Mouse (Mus musculus) lung, postnatal 0 days (tissue): ENCODE results near the gene Vhl. TPM values are rescaled to one million over a fixed set of nuclear protein-coding genes. Genes with fewer than 3 reads are reported as not detected.
A peak's percentile ranks its signal among the peaks of the same experiment; 100 is the strongest.

Experiments used
- ATAC-seq: fragments of 200-750 bp; cut with Nextera tagmentation; 2 replicates; pipeline ENCODE4 v1.8.0; 2017; ENCODE audit warnings: moderate library complexity
- DNase-seq: peaks from one replicate; pipeline ENCODE4 v3.0.0-alpha.2; 2016; ENCODE audit warnings: low spot score
- H3K27ac ChIP-seq: fragments of 300-500 bp; sonication (generic); 2 replicates; pipeline ENCODE4 v1.5.1; 2014; ENCODE audit warnings: antibody characterized with exemption, mild to moderate bottlenecking, low read length, mixed read lengths
- H3K27me3 ChIP-seq: fragments of 300-500 bp; sonication (generic); replicated peaks from 2 replicates; pipeline ENCODE4 v1.6.1; 2014; ENCODE audit warnings: low read length, mixed read lengths; ENCODE audit not compliant: insufficient read depth
- H3K36me3 ChIP-seq: fragments of 300-500 bp; sonication (generic); 2 replicates; pipeline ENCODE4 v1.6.1; 2014; ENCODE audit warnings: low read length, mixed read lengths; ENCODE audit not compliant: insufficient read depth
- H3K4me1 ChIP-seq: fragments of 300-500 bp; sonication (generic); 2 replicates; pipeline ENCODE4 v1.6.1; 2014; ENCODE audit warnings: antibody characterized with exemption, low read depth, low read length, mixed read lengths; ENCODE audit not compliant: insufficient read depth
- H3K4me2 ChIP-seq: fragments of 300-500 bp; sonication (generic); replicated peaks from 2 replicates; pipeline ENCODE4 v1.6.1; 2014; ENCODE audit warnings: low read depth, mild to moderate bottlenecking, low read length, moderate library complexity, mixed read lengths
- H3K4me3 ChIP-seq: fragments of 300-500 bp; sonication (generic); 2 replicates; pipeline ENCODE4 v1.5.1; 2014; ENCODE audit warnings: low read depth, low read length
- H3K9ac ChIP-seq: fragments of 300-500 bp; sonication (generic); replicated peaks from 2 replicates; pipeline ENCODE4 v1.6.1; 2014; ENCODE audit warnings: low read depth, mild to moderate bottlenecking
- H3K9me3 ChIP-seq: fragments of 300-500 bp; sonication (generic); 2 replicates; pipeline ENCODE4 v1.6.1; 2016; ENCODE audit warnings: low read length, mixed read lengths
- CTCF ChIP-seq: IDR thresholded peaks from 2 replicates; pipeline ENCODE4 v1.5.1; 2016; ENCODE audit warnings: antibody characterized with exemption, mild to moderate bottlenecking
- EP300 ChIP-seq: IDR thresholded peaks from 2 replicates; pipeline ENCODE4 v1.6.1; 2016; ENCODE audit warnings: antibody characterized with exemption, mild to moderate bottlenecking, control low read depth
- whole genome bisulfite sequencing: fragments of 180-500 bp; shearing (Covaris S2); extraction: QIAGEN DNeasy Blood & Tissue Kit; methylation state at CpG from one replicate; pipeline ENCODE4 v1.1.7; 2014; 5-methylcytosine and 5-hydroxymethylcytosine counted together
- polyA plus RNA-seq: library from polyadenylated mRNA; unstranded; fragments of >200 nt; fragmentation: Nextera tagmentation; extraction: Ambion mirVana; gene quantifications from 2 replicates; pipeline ENCODE4 v1.2.1, GENCODE M21; 2015

Vhl gene
- polyA plus RNA-seq, 1 experiment from 2014 or later = 28.2 TPM

GRCm38 (mm10) chr6:113638302-113639040, 14.7 kb downstream of the Vhl start, which contains the start of gene Irak2:
Gene Irak2 (plus strand): TSS chr6:113638467.
- no peaks in the 10 kb centered on the region for H3K9me3 ChIP-seq
- H3K27me3 ChIP-seq = no peaks in the 10 kb centered on the region
- peak within 1 kb of the TSS; percentile 38; the same call in 1 of the 2 replicates for H3K27ac ChIP-seq
- ATAC-seq = peak; percentile 98
- 7% methylated on average over 37 of the region's 37 CpGs for WGBS
- peak within 1 kb of the TSS; percentile 54 for H3K9ac ChIP-seq
- DNase-seq = peak; percentile 97
- peak within 1 kb of the TSS; percentile 57 for H3K4me3 ChIP-seq
- H3K4me1 ChIP-seq = no peaks in the 10 kb centered on the region
- TF ChIP-seq CTCF (peak; percentile 100), EP300 (no peak)
- no peaks in the 10 kb centered on the region for H3K36me3 ChIP-seq
- H3K4me2 ChIP-seq = peak within 1 kb of the TSS; percentile 74

- 70% methylated on average over 4 of the region's 4 CpGs for WGBS
- no peak overlapping the region for H3K4me3 ChIP-seq
Measured at GRCm38 (mm10) chr6:113639201-113639600, 15.4 kb downstream of the Vhl start.

GRCm38 (mm10) chr6:113642605-113643004, 18.8 kb downstream of the Vhl start:
- H3K4me2 ChIP-seq = no peak overlapping the region
- ATAC-seq (no peak), DNase-seq (no peak)
- H3K36me3 ChIP-seq = no peaks in the 10 kb centered on the region
- no peaks in the 10 kb centered on the region for H3K27me3 ChIP-seq
- no peak overlapping the region for H3K9ac ChIP-seq
- no peaks in the 10 kb centered on the region for H3K9me3 ChIP-seq
- no peaks in the 10 kb centered on the region for H3K4me1 ChIP-seq
- WGBS = 71% methylated on average over 8 of the region's 8 CpGs
- TF ChIP-seq CTCF (no peak), EP300 (no peak)
- H3K4me3 ChIP-seq = no peak overlapping the region
- no peak overlapping the region for H3K27ac ChIP-seq

More at GRCm38 (mm10) chr6:113639201-113639600, 15.4 kb downstream of the Vhl start:
- TF ChIP-seq EP300 = no peak
- no peak for TF ChIP-seq CTCF
- ATAC-seq = no peak
- no peak overlapping the region for H3K9ac ChIP-seq
- no peaks in the 10 kb centered on the region for H3K27me3 ChIP-seq
- H3K36me3 ChIP-seq = no peaks in the 10 kb centered on the region
- no peaks in the 10 kb centered on the region for H3K4me1 ChIP-seq
- DNase-seq = no peak
- H3K4me2 ChIP-seq = peak overlapping the region; percentile 74; the same call in 1 of the 2 replicates
- no peaks in the 10 kb centered on the region for H3K9me3 ChIP-seq
- no peak overlapping the region for H3K27ac ChIP-seq

- WGBS = 79% methylated on average over 4 of the region's 4 CpGs
- Histone ChIP-seq H3K4me2 (no peak overlapping the region), H3K4me1 (no peaks in the 10 kb centered on the region), H3K36me3 (no peaks in the 10 kb centered on the region), H3K9ac (no peak overlapping the region), H3K4me3 (no peak overlapping the region), H3K27ac (no peak overlapping the region), H3K27me3 (no peaks in the 10 kb centered on the region), H3K9me3 (no peaks in the 10 kb centered on the region)
- DNase-seq (no peak), ATAC-seq (no peak)
- TF ChIP-seq CTCF (no peak), EP300 (no peak)
Measured at GRCm38 (mm10) chr6:113643021-113643420, 19.3 kb downstream of the Vhl start.

GRCm38 (mm10) chr6:113643967-113644366, 20.2 kb downstream of the Vhl start:
- H3K27me3 ChIP-seq = no peaks in the 10 kb centered on the region
- no peak overlapping the region for H3K27ac ChIP-seq
- no peak for ATAC-seq
- H3K9me3 ChIP-seq = no peaks in the 10 kb centered on the region
- no peaks in the 10 kb centered on the region for H3K4me1 ChIP-seq
- H3K36me3 ChIP-seq = no peaks in the 10 kb centered on the region
- TF ChIP-seq CTCF (no peak), EP300 (no peak)
- no peak overlapping the region for H3K9ac ChIP-seq
- H3K4me3 ChIP-seq = no peak overlapping the region
- no peak for DNase-seq
- no peak overlapping the region for H3K4me2 ChIP-seq
- WGBS = 83% methylated on average over 2 of the region's 2 CpGs

- Histone ChIP-seq H3K9me3 (no peaks in the 10 kb centered on the region), H3K4me3 (no peak overlapping the region), H3K4me1 (no peaks in the 10 kb centered on the region), H3K4me2 (no peak overlapping the region), H3K27me3 (no peaks in the 10 kb centered on the region), H3K27ac (peak overlapping the region; percentile 62), H3K9ac (no peak overlapping the region), H3K36me3 (no peaks in the 10 kb centered on the region)
- WGBS = 49% methylated on average over 8 of the region's 8 CpGs
- no peak for TF ChIP-seq CTCF
- peak; percentile 34; the same call in 1 of the 2 replicates for TF ChIP-seq EP300
- DNase-seq = peak; percentile 77
- ATAC-seq = peak; percentile 86
Measured at GRCm38 (mm10) chr6:113644808-113645207, 21.0 kb downstream of the Vhl start.
